Mouse (Mus musculus) lung, adult 2 months (tissue): Measurements from ENCODE around the gene Ly6c2.

Experiments used
- CTCF ChIP-seq: fragments of 200-500 bp; IDR thresholded peaks from 2 replicates; pipeline ENCODE4 v1.5.1; 2011; ENCODE audit warnings: mild to moderate bottlenecking, low read length, control low read depth; ENCODE audit not compliant: insufficient read depth
- POLR2A ChIP-seq: fragments of 200-500 bp; IDR thresholded peaks from 2 replicates; pipeline ENCODE4 v1.6.1; 2011; ENCODE audit warnings: low read depth, mild to moderate bottlenecking, control low read depth, low read length, borderline replicate concordance; ENCODE audit errors: extremely low read depth

DNA sequence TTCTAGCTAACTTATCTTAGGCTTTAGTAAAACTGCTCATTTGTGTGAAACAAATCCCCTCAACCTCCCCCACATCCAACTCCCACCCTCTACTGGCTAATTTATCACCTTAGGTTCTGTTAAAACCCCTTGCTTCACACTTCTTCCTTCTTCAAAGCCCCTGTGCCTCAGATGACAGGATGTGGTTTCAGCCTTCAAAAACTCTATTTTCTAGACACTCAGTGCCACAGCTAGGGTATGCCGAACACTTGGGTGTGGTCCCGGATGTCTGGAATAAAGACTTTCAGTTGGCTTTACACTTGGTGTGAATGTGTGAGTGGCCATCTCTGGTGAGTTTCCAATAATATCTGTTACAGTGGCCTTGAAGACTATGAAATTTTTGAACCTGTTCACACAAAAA lies 4.8 kb upstream of the Ly6c2 start:
- TF ChIP-seq CTCF (no peak), POLR2A (no peak)
